Mouse (Mus musculus) liver, postnatal 0 days (tissue): ENCODE measurements around the gene Golm1. TPM values are rescaled to one million over a fixed set of nuclear protein-coding genes. Genes with fewer than 3 reads are reported as not detected.
A peak's percentile ranks its signal among the peaks of the same experiment; 100 is the strongest.

ENCODE experiments used
- ATAC-seq: fragments of 200-750 bp; cut with Nextera tagmentation; 2 replicates; pipeline ENCODE4 v1.8.0; 2017; ENCODE audit warnings: mild to moderate bottlenecking, moderate library complexity
- DNase-seq: peaks from one replicate; pipeline ENCODE4 v3.0.0-alpha.2; 2016
- H3K27ac ChIP-seq: fragments of 300-500 bp; sonication (generic); 2 replicates; pipeline ENCODE4 v1.5.1; 2014; ENCODE audit warnings: antibody characterized with exemption, moderate library complexity, mild to moderate bottlenecking, low read depth
- H3K27me3 ChIP-seq: fragments of 300-500 bp; sonication (generic); 2 replicates; pipeline ENCODE4 v1.6.1; 2014; ENCODE audit warnings: low read length, control low read depth, mixed read lengths; ENCODE audit not compliant: insufficient read depth
- H3K36me3 ChIP-seq: fragments of 300-500 bp; sonication (generic); replicated peaks from 2 replicates; pipeline ENCODE4 v1.6.1; 2014; ENCODE audit warnings: mild to moderate bottlenecking, control low read depth, low read length, moderate library complexity, mixed read lengths; ENCODE audit not compliant: insufficient read depth
- H3K4me1 ChIP-seq: fragments of 300-500 bp; sonication (generic); 2 replicates; pipeline ENCODE4 v1.6.1; 2014; ENCODE audit warnings: antibody characterized with exemption, mild to moderate bottlenecking, control low read depth; ENCODE audit not compliant: insufficient read depth
- H3K4me2 ChIP-seq: fragments of 300-500 bp; sonication (generic); 2 replicates; pipeline ENCODE4 v1.6.1; 2014; ENCODE audit warnings: low read depth, mild to moderate bottlenecking, low read length, moderate library complexity, mixed read lengths
- H3K4me3 ChIP-seq: fragments of 300-500 bp; sonication (generic); 2 replicates; pipeline ENCODE4 v1.5.1; 2014; ENCODE audit warnings: low read depth, low read length
- H3K9ac ChIP-seq: fragments of 300-500 bp; sonication (generic); replicated peaks from 2 replicates; pipeline ENCODE4 v1.6.1; 2014; ENCODE audit warnings: mild to moderate bottlenecking, moderate library complexity
- H3K9me3 ChIP-seq: fragments of 300-500 bp; sonication (generic); 2 replicates; pipeline ENCODE4 v1.6.1; 2016; ENCODE audit warnings: mild to moderate bottlenecking, control low read depth, low read length, mixed read lengths
- CTCF ChIP-seq: sonication (generic); IDR thresholded peaks from 2 replicates; pipeline ENCODE4 v1.5.1; 2016; ENCODE audit warnings: antibody characterized with exemption, low read depth
- EP300 ChIP-seq: IDR thresholded peaks from 2 replicates; pipeline ENCODE4 v1.6.1; 2016; ENCODE audit warnings: antibody characterized with exemption, low read depth, mild to moderate bottlenecking
- WGBS: fragments of 180-500 bp; shearing (Covaris S2); extraction: QIAGEN DNeasy Blood & Tissue Kit; methylation state at CpG from one replicate; pipeline ENCODE4 v1.1.7; 2014; ENCODE audit not compliant: insufficient replicate concordance; 5-methylcytosine and 5-hydroxymethylcytosine counted together
- polyA plus RNA-seq: library from polyadenylated mRNA; unstranded; fragments of >200 nt; fragmentation: Nextera tagmentation; extraction: Ambion mirVana; gene quantifications from 2 replicates; pipeline ENCODE4 v1.2.1, GENCODE M21; 2015

Gene Golm1
- polyA plus RNA-seq, 1 experiment from 2014 or later = 13.0 TPM

DNA sequence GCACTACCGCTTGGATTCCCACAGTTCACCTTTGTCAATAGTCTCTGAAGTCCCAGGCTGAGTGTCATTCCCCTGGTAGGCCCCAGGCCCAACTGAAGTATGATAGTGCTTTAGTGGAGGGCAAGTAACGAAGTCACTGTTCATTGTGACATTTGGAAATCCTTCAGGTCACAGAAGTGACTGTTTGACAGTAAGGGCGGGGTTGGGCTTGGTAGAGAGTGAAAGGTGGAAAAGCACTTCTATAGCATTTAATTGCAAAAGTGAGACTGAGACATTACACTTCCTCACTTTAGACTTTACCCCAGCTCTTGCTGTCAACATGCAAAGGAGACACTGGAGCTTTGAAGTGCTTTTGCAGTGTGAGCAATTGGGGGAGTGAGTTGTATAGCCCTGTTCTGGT, 18.4 kb upstream of the Golm1 start, which contains the start of gene 4921517D22Rik:
Gene 4921517D22Rik (minus strand): TSS at position 101 of the 400 bp plus-strand sequence.
- Histone ChIP-seq H3K4me3 (no peak within 1 kb of the TSS), H3K4me2 (no peak within 1 kb of the TSS), H3K27me3 (no peaks in the 10 kb centered on the region), H3K9ac (no peak within 1 kb of the TSS), H3K9me3 (no peaks in the 10 kb centered on the region), H3K36me3 (no peaks in the 10 kb centered on the region), H3K4me1 (no peaks in the 10 kb centered on the region), H3K27ac (no peak within 1 kb of the TSS)
- WGBS = 79% methylated on average over 3 of the region's 3 CpGs
- DNase-seq = no peak
- no peak for ATAC-seq
- TF ChIP-seq EP300 (no peak), CTCF (no peak)

DNA sequence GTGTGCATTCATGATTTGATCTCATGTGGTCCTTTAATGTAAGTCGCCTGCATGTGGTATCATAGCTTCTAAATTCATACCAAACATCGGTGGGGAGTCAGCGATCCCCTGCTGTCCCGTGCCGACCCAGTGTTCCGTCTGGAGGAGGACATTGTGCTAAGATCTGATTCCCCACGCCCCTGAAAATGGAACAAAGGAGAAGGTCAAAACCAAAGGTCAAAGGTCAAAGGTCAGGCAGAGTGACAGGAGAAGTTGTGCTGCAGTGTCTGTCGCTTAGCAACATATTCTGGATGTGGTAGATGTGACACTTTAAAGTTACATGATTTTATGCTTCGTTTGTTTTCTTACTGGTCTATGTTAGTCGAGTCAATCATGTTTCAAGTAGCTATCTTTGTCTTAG, 15.9 kb upstream of the Golm1 start:
- DNase-seq (no peak), ATAC-seq (no peak)
- no peak for TF ChIP-seq EP300
- no peak for TF ChIP-seq CTCF
- no peaks in the 10 kb centered on the region for H3K27me3 ChIP-seq
- H3K9ac ChIP-seq = no peak overlapping the region
- H3K4me3 ChIP-seq = no peak overlapping the region
- H3K4me2 ChIP-seq = no peak overlapping the region
- no peak overlapping the region for H3K27ac ChIP-seq
- H3K9me3 ChIP-seq = no peaks in the 10 kb centered on the region
- no peaks in the 10 kb centered on the region for H3K36me3 ChIP-seq
- 75% methylated on average over 10 of the region's 10 CpGs for WGBS
- no peaks in the 10 kb centered on the region for H3K4me1 ChIP-seq

DNA sequence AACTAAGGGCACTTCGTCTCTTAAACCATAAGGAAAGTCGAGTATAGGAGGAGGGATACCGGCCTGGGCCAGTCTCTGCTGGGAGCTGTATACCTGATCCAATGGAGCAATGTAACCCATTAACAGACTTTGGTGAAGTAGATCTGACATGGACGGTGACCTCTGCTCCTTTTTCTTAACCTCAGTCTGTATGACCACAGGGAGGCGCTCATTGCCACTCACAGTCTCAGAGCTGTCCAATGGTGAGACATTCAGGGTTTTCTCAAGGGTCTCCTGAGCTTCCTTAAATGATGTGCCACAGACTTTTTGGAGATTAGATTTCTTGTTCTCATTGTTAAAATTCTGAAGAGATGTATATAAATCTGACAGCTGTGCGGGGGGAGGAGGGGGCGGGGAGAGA, 15.0 kb upstream of the Golm1 start:
- H3K27ac ChIP-seq = no peak overlapping the region
- ATAC-seq = no peak
- H3K4me3 ChIP-seq = no peak overlapping the region
- no peaks in the 10 kb centered on the region for H3K36me3 ChIP-seq
- H3K4me1 ChIP-seq = no peaks in the 10 kb centered on the region
- no peaks in the 10 kb centered on the region for H3K9me3 ChIP-seq
- 82% methylated on average over 7 of the region's 7 CpGs for WGBS
- no peak for DNase-seq
- no peak overlapping the region for H3K9ac ChIP-seq
- H3K4me2 ChIP-seq = no peak overlapping the region
- TF ChIP-seq EP300 (no peak), CTCF (peak; percentile 24; the same call in 1 of the 2 replicates)
- no peaks in the 10 kb centered on the region for H3K27me3 ChIP-seq

DNA sequence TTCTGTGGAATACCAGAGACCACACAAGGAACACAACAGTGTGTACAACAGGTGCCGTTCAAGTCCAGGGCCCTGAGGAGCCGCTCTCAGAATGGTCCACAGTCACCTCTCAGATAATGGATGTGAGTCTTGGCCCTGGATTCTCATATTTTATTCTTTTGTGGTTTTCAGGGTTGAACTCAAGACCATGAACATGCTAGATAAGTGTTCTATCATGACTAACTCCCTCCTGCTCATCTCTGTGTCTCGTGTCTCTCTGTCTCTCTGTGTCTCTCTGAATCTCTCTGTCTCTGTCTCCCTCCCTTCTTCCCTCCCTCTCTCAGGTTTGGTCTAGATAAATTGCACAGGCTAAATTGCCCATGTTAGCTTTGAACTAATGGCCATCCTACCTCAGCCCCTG, 14.2 kb upstream of the Golm1 start:
- DNase-seq (no peak), ATAC-seq (no peak)
- H3K27me3 ChIP-seq = no peaks in the 10 kb centered on the region
- no peak overlapping the region for H3K9ac ChIP-seq
- H3K4me1 ChIP-seq = no peaks in the 10 kb centered on the region
- H3K36me3 ChIP-seq = no peaks in the 10 kb centered on the region
- H3K9me3 ChIP-seq = no peaks in the 10 kb centered on the region
- whole genome bisulfite sequencing = 74% methylated on average over 3 of the region's 3 CpGs
- no peak for TF ChIP-seq CTCF
- no peak for TF ChIP-seq EP300
- no peak overlapping the region for H3K27ac ChIP-seq
- H3K4me2 ChIP-seq = no peak overlapping the region
- H3K4me3 ChIP-seq = no peak overlapping the region

DNA sequence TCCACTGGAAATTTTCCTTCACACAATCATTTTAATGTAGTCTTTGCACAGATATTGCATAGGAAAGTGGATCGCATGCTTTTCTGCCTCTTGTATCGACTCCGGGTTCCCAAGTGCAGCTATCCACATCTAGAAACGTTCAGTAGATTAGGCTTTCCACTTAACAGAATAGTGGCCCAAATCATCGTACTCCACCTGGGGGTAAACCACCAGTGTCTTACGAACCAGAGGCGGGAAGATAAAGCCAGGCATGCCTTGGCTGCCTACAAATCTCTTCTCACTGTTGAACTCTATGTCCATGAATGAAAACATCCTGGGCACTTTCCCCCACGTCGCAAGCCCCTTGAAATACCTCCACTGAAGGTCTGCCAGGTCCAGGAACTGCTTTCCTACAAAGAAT, 13.7 kb upstream of the Golm1 start:
- H3K9ac ChIP-seq = no peak overlapping the region
- DNase-seq = no peak
- no peaks in the 10 kb centered on the region for H3K4me1 ChIP-seq
- no peaks in the 10 kb centered on the region for H3K27me3 ChIP-seq
- whole genome bisulfite sequencing = 69% methylated on average over 9 of the region's 9 CpGs
- H3K4me2 ChIP-seq = no peak overlapping the region
- no peak for TF ChIP-seq EP300
- no peak for TF ChIP-seq CTCF
- H3K36me3 ChIP-seq = no peaks in the 10 kb centered on the region
- ATAC-seq = no peak
- H3K4me3 ChIP-seq = no peak overlapping the region
- no peaks in the 10 kb centered on the region for H3K9me3 ChIP-seq
- H3K27ac ChIP-seq = no peak overlapping the region

DNA sequence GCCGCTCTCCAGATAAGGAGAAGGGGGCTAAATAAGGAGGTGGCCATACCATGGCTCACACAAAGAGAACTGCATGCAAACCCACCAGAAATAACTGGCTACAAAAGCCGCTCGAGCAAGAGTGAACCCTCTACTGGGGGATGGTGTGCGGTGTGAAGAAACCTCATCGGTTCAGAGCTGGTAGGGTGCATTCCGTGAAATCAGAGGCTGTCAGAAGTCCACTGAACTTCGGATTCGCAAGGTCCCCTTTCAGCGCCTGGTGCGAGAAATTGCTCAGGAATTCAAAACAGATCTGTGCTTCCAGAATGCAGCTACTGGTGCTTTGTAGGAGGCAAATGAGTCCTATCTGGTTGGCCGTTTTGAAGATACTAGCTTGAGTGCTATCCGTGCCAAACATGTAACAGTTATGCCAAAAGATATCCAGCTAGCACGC, 12.7 kb upstream of the Golm1 start:
- Histone ChIP-seq H3K27me3 (no peaks in the 10 kb centered on the region), H3K4me1 (no peaks in the 10 kb centered on the region), H3K27ac (no peak overlapping the region), H3K4me2 (no peak overlapping the region), H3K36me3 (no peaks in the 10 kb centered on the region), H3K4me3 (no peak overlapping the region), H3K9me3 (no peaks in the 10 kb centered on the region), H3K9ac (no peak overlapping the region)
- TF ChIP-seq CTCF (no peak), EP300 (no peak)
- no peak for ATAC-seq
- 64% methylated on average over 13 of the region's 13 CpGs for whole genome bisulfite sequencing
- no peak for DNase-seq

DNA sequence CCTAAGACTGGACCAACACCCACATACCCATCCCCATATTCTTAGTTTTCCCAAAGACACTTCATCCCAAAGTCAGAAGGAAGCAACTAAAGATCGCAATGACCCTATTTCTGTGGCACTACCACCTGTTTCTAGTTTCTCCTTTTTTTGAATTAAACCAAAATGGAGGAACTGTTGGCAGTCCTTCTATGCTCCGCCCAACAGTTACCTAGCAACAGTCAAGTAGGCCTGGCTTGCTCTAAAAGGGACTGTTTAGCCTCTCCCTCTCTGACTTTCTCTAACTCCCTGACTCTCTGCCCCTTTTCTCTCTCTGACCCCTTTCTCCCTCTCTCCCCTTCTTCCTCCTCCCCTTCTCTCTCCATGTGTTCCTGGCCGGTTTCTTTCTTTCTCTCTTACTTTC, 9.6 kb upstream of the Golm1 start:
- DNase-seq = no peak
- H3K36me3 ChIP-seq = no peaks in the 10 kb centered on the region
- no peak overlapping the region for H3K9ac ChIP-seq
- no peak overlapping the region for H3K27ac ChIP-seq
- no peak overlapping the region for H3K4me2 ChIP-seq
- no peak for ATAC-seq
- H3K4me3 ChIP-seq = no peak overlapping the region
- 75% methylated on average over 3 of the region's 3 CpGs for WGBS
- no peaks in the 10 kb centered on the region for H3K9me3 ChIP-seq
- TF ChIP-seq CTCF (no peak), EP300 (no peak)
- H3K27me3 ChIP-seq = no peaks in the 10 kb centered on the region
- no peaks in the 10 kb centered on the region; the same call in 1 of the 2 replicates for H3K4me1 ChIP-seq
